Comparison of ENCODE assay signal across 19 mouse cellular contexts in the genomic region with DNA sequence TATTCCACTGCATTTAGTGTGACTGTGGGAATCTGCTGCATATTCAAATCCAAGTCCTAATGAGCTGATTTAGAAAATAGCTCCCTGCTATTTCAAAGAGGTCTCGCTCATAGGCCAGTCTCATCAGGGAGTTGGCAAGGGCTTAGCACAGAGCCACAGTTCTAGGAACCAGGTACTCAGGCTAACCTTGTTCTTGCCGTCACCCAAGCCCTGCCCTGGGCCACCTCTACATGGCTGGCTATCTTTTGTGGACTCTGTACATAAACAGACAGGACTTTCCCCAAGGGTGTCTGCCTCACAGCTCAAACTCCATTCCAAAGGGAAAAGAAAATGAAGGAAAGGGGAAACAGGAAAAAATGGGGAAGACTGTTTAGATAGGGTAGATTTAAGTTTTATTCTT.
DNase-seq lines count a peak whose midpoint lies in the region; ATAC-seq and TF ChIP-seq lines count a peak whose summit lies in the region.
"Had no signal": no experiment of that assay in that cellular context is flagged by ENCODE, and none has a peak within 500 bp of the region (broad histone marks: within the 10 kb centered on the region; RNA-seq: fewer than 3 reads in every experiment).

No protein-coding gene starts in this region.

- ATAC-seq in liver, embryonic 16.5 days (ENCODE audit: low read depth) = peak; percentile 63; the same call in 1 of the 2 replicates
- no peak for ATAC-seq in liver, embryonic 11.5 days (replicated peaks; ENCODE audit: low FRiP score)
- peak; percentile 82; the same call in 1 of the 2 replicates for ATAC-seq in stomach, postnatal 0 days (ENCODE audit: low FRiP score, low TSS enrichment)
- ATAC-seq: forebrain, embryonic 13.5 days; forebrain, embryonic 15.5 days had no signal

- H3K4me2 ChIP-seq in liver, embryonic 16.5 days (ENCODE audit: low read depth, low read length) = no peak overlapping the region
- no peak overlapping the region for H3K4me2 ChIP-seq in liver, embryonic 11.5 days
- no peak overlapping the region for H3K4me2 ChIP-seq in stomach, postnatal 0 days (replicated peaks; ENCODE audit: low read depth)
- H3K4me2 ChIP-seq: embryonic facial prominence, embryonic 12.5 days; forebrain, embryonic 13.5 days; forebrain, embryonic 15.5 days had no signal

- H3K27ac ChIP-seq in liver, adult 2 months (replicated peaks; ENCODE audit: insufficient read depth, low read depth, low read length) = no peak overlapping the region
- no peak overlapping the region for H3K27ac ChIP-seq in liver, embryonic 16.5 days (ENCODE audit: low read length)
- H3K27ac ChIP-seq in liver, embryonic 11.5 days (ENCODE audit: low read depth, low read length) = no peak overlapping the region
- no peak overlapping the region for H3K27ac ChIP-seq in stomach, postnatal 0 days (replicated peaks)
- H3K27ac ChIP-seq: embryonic facial prominence, embryonic 10.5 days; embryonic facial prominence, embryonic 12.5 days; forebrain, embryonic 13.5 days; forebrain, embryonic 15.5 days had no signal

- WGBS in liver, adult 2 months = 57% methylated on average over 2 of the region's 2 CpGs
- WGBS in liver, embryonic 16.5 days (ENCODE audit: insufficient replicate concordance) = 58% methylated on average over 2 of the region's 2 CpGs
- WGBS in liver, embryonic 11.5 days = 80% methylated on average over 2 of the region's 2 CpGs
- 80% methylated on average over 2 of the region's 2 CpGs for WGBS in stomach, postnatal 0 days

- 0 out of 2 replicates have a peak, but pooled peaks cover 1% of the 10 kb centered on the region for H3K4me1 ChIP-seq in liver, adult 2 months (ENCODE audit: control insufficient read depth, insufficient read depth, low read length)
- H3K4me1 ChIP-seq in liver, embryonic 16.5 days (ENCODE audit: control insufficient read depth, low read depth, low read length) = no peaks in the 10 kb centered on the region; the same call in 1 of the 2 replicates
- H3K4me1 ChIP-seq in liver, embryonic 11.5 days (replicated peaks; ENCODE audit: control insufficient read depth, insufficient read depth, low read length) = no peaks in the 10 kb centered on the region; the same call in 1 of the 2 replicates
- H3K4me1 ChIP-seq in stomach, postnatal 0 days (replicated peaks; ENCODE audit: control insufficient read depth, insufficient read depth) = peaks cover 1% of the 10 kb centered on the region

- no peaks in the 10 kb centered on the region for H3K27me3 ChIP-seq in liver, adult 2 months (ENCODE audit: control insufficient read depth, insufficient read depth, low read length)
- H3K27me3 ChIP-seq in liver, embryonic 16.5 days (ENCODE audit: control insufficient read depth, insufficient read depth, low read depth, low read length) = no peaks in the 10 kb centered on the region
- no peaks in the 10 kb centered on the region for H3K27me3 ChIP-seq in liver, embryonic 11.5 days (replicated peaks; ENCODE audit: control insufficient read depth, insufficient read depth, low read length)
- H3K27me3 ChIP-seq in stomach, postnatal 0 days (ENCODE audit: control insufficient read depth, insufficient read depth, low read length) = no peaks in the 10 kb centered on the region
- H3K27me3 ChIP-seq: embryonic facial prominence, embryonic 12.5 days; forebrain, embryonic 13.5 days; forebrain, embryonic 15.5 days had no signal

- H3K36me3 ChIP-seq in liver, adult 2 months (ENCODE audit: control insufficient read depth, insufficient read depth, low read length) = no peaks in the 10 kb centered on the region
- no peaks in the 10 kb centered on the region for H3K36me3 ChIP-seq in liver, embryonic 16.5 days (ENCODE audit: control insufficient read depth, insufficient read depth)
- no peaks in the 10 kb centered on the region for H3K36me3 ChIP-seq in liver, embryonic 11.5 days (ENCODE audit: control insufficient read depth, insufficient read depth, low read length)
- no peaks in the 10 kb centered on the region for H3K36me3 ChIP-seq in stomach, postnatal 0 days (ENCODE audit: control insufficient read depth, insufficient read depth, low read length)
- H3K36me3 ChIP-seq: embryonic facial prominence, embryonic 10.5 days; embryonic facial prominence, embryonic 12.5 days; forebrain, embryonic 15.5 days had no signal

- no peak overlapping the region for H3K4me3 ChIP-seq in liver, adult 2 months (ENCODE audit: insufficient read depth, low read depth, low read length)
- H3K4me3 ChIP-seq in liver, embryonic 16.5 days (ENCODE audit: low read depth, low read length) = no peak overlapping the region
- H3K4me3 ChIP-seq in liver, embryonic 11.5 days (ENCODE audit: low read depth, low read length) = no peak overlapping the region
- no peak overlapping the region for H3K4me3 ChIP-seq in stomach, postnatal 0 days (ENCODE audit: low read depth, low read length)
- H3K4me3 ChIP-seq: embryonic facial prominence, embryonic 10.5 days; embryonic facial prominence, embryonic 12.5 days; forebrain, embryonic 13.5 days; forebrain, embryonic 15.5 days had no signal

- no peaks in the 10 kb centered on the region for H3K79me2 ChIP-seq in liver, adult 2 months (ENCODE audit: control insufficient read depth, insufficient read depth, low read length)

- TF ChIP-seq CTCF in liver, adult 2 months (IDR thresholded peaks at IDR 0.05; ENCODE audit: low read depth, low read length) = no peak
- TF ChIP-seq CTCF in stomach, postnatal 0 days (IDR thresholded peaks at IDR 0.05; ENCODE audit: low read depth) = no peak

- no peak overlapping the region for H3K9ac ChIP-seq in liver, adult 2 months (ENCODE audit: low read depth, low read length)
- H3K9ac ChIP-seq in liver, embryonic 16.5 days (ENCODE audit: low read depth, low read length) = no peak overlapping the region
- no peak overlapping the region for H3K9ac ChIP-seq in liver, embryonic 11.5 days (ENCODE audit: low read depth, low read length)
- H3K9ac ChIP-seq in stomach, postnatal 0 days (ENCODE audit: low read length) = no peak overlapping the region
- H3K9ac ChIP-seq: embryonic facial prominence, embryonic 12.5 days; forebrain, embryonic 13.5 days; forebrain, embryonic 15.5 days had no signal

- TF ChIP-seq POLR2A in liver, adult 2 months (IDR thresholded peaks at IDR 0.05; ENCODE audit: extremely low read depth, insufficient read depth, low read length) = no peak

- peak; percentile 34 for DNase-seq in liver, adult 2 months (ENCODE audit: extremely low read depth, low read depth, low spot score)
- DNase-seq in liver = no peak
- no peak for DNase-seq in liver, embryonic 11.5 days (ENCODE audit: low spot score)
- peak; percentile 48 for DNase-seq in stomach, postnatal 0 days (ENCODE audit: low spot score)
- DNase-seq in embryo, embryonic 9.5 days (ENCODE audit: extremely low spot score) = no peak
- DNase-seq: adrenal gland, postnatal 10 days; adrenal gland, postnatal 25 days; cerebellum, adult 11 months; cerebellum, adult 18-20 months; cerebellum, adult 8-10 months; cerebellum, adult 9-11 months; cerebellum, postnatal 14 days; cerebellum, postnatal 36 days; embryo, embryonic 11 days had no signal

- no peaks in the 10 kb centered on the region for H3K9me3 ChIP-seq in liver, embryonic 16.5 days (replicated peaks; ENCODE audit: control insufficient read depth, low read length)
- H3K9me3 ChIP-seq in liver, embryonic 11.5 days (ENCODE audit: control insufficient read depth, low read length) = no peaks in the 10 kb centered on the region
- no peaks in the 10 kb centered on the region for H3K9me3 ChIP-seq in stomach, postnatal 0 days (ENCODE audit: control insufficient read depth, low read length)
- H3K9me3 ChIP-seq: embryonic facial prominence, embryonic 10.5 days; embryonic facial prominence, embryonic 12.5 days; forebrain, embryonic 13.5 days; forebrain, embryonic 15.5 days had no signal

- no peak for TF ChIP-seq EP300 in stomach, postnatal 0 days (optimal IDR thresholded peaks at IDR 0.05)

Comparison
In these comparisons a context has a peak if more than half of its experiments do, and no peak if none do; other contexts are left out.
1. DNase-seq: peak in liver, adult 2 months (single experiment) and stomach, postnatal 0 days (single experiment); none in liver (single experiment), liver, embryonic 11.5 days (single experiment) and embryo, embryonic 9.5 days (single experiment).